Mouse (Mus musculus) gastrocnemius, postnatal 36 days (tissue): ENCODE measurements around the gene Hoxd10. TPM values are rescaled to one million over a fixed set of nuclear protein-coding genes. Genes with fewer than 3 reads are reported as not detected.

ENCODE experiments used
- DNase-seq, 2 experiments: peaks; one replicate each; pipeline ENCODE4 v3.0.0; 2022
- intact Hi-C: fragments of 180-260 bp; cut with DNase I; formaldehyde crosslinking; loops from one replicate; pipeline ENCODE4 v1.15.1; 2025
- total RNA-seq, 2 experiments: library from RNA; stranded (reverse); gene quantifications; 2 replicates each; pipeline ENCODE4 v1.2.3; 2021

Gene Hoxd10
- total RNA-seq, 2 experiments from 2014 or later: 3.8 to 4.6 TPM

GRCm38 (mm10) chr2:74676376-74677052, 15.2 kb upstream of the Hoxd10 start:
- DNase-seq: no peak
- intact Hi-C loops: no loop called here

- DNase-seq: no peak
- intact Hi-C loops: no loop called here
Measured at GRCm38 (mm10) chr2:74677106-74677505, 14.6 kb upstream of the Hoxd10 start.

- intact Hi-C loops: no loop called here
Measured at GRCm38 (mm10) chr2:74678891-74679595, 12.7 kb upstream of the Hoxd10 start, which contains the start of gene Hoxd11. TSS of gene Hoxd11 (plus strand) at chr2:74679557.

GRCm38 (mm10) chr2:74679596-74679971, 12.1 kb upstream of the Hoxd10 start:
- no peak for DNase-seq
- intact Hi-C loops: no loop called here

More at GRCm38 (mm10) chr2:74678891-74679595, 12.7 kb upstream of the Hoxd10 start, which contains the start of gene Hoxd11:
- no peak for DNase-seq

GRCm38 (mm10) chr2:74679980-74680379, 11.7 kb upstream of the Hoxd10 start:
- DNase-seq: no peak
- intact Hi-C loops: no loop called here

GRCm38 (mm10) chr2:74680561-74681398, 10.9 kb upstream of the Hoxd10 start:
- no peak for DNase-seq
- intact Hi-C loops: no loop called here

- DNase-seq: no peak
- intact Hi-C loops: no loop called here
Measured at GRCm38 (mm10) chr2:74681594-74682531, 9.9 kb upstream of the Hoxd10 start.

- intact Hi-C loops: no loop called here
Measured at GRCm38 (mm10) chr2:74682796-74683195, 8.9 kb upstream of the Hoxd10 start.

GRCm38 (mm10) chr2:74683471-74683951, 8.2 kb upstream of the Hoxd10 start:
- intact Hi-C loops: no loop called here
- no peak for DNase-seq

More at GRCm38 (mm10) chr2:74682796-74683195, 8.9 kb upstream of the Hoxd10 start:
- no peak for DNase-seq

- intact Hi-C loops: no loop called here
Measured at GRCm38 (mm10) chr2:74684106-74684505, 7.6 kb upstream of the Hoxd10 start.

GRCm38 (mm10) chr2:74685059-74685603, 6.6 kb upstream of the Hoxd10 start:
- intact Hi-C loops: no loop called here
- DNase-seq: no peak

More at GRCm38 (mm10) chr2:74684106-74684505, 7.6 kb upstream of the Hoxd10 start:
- no peak for DNase-seq

GRCm38 (mm10) chr2:74686301-74686987, 5.3 kb upstream of the Hoxd10 start:
- intact Hi-C loops: no loop called here
- peak in 1 of 2 experiments; percentile 61 for DNase-seq

GRCm38 (mm10) chr2:74686988-74687697, 4.6 kb upstream of the Hoxd10 start:
- DNase-seq: no peak
- intact Hi-C loops: no loop called here

GRCm38 (mm10) chr2:74687698-74688555, 3.8 kb upstream of the Hoxd10 start:
- no peak for DNase-seq
- intact Hi-C loops: no loop called here

GRCm38 (mm10) chr2:74688795-74689573, 2.7 kb upstream of the Hoxd10 start:
- intact Hi-C loops: no loop called here
- no peak for DNase-seq

- no peak for DNase-seq
- intact Hi-C loops: no loop called here
Measured at GRCm38 (mm10) chr2:74689574-74690337, 2.0 kb upstream of the Hoxd10 start.
